Mouse (Mus musculus) olfactory bulb, adult 2 months (tissue): ENCODE data around the gene Fcf1.

Source experiments
- CTCF ChIP-seq: fragments of 200-500 bp; IDR thresholded peaks from 2 replicates; pipeline ENCODE4 v1.5.1; 2012; ENCODE audit warnings: low read depth, mild to moderate bottlenecking, low read length, moderate library complexity; ENCODE audit not compliant: insufficient read depth
- POLR2A ChIP-seq: fragments of 200-500 bp; IDR thresholded peaks from 2 replicates; pipeline ENCODE4 v1.6.1; 2012; ENCODE audit warnings: mild to moderate bottlenecking, low read depth, low read length, moderate library complexity; ENCODE audit not compliant: insufficient read depth

DNA sequence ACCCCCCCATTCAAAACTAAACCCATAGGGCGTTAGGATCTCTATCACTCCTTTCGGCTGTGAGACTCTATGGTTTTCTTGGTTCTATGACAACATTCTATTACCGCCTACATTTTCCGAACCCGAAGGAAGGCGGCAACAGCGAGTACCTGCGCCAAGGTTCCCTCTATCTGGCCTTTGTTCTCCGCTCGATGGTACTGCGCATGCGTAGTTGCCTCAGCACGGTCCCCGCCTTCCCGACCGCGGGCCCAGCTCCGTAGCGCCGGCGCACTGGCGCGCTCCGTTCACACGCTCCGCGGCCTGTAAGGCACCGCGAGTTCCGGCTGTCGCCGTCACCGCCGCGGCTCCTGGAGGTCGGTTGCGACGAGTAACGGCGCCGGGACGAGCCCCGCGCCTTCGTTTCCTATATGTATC, 25.4 kb downstream of the Fcf1 start, which contains the start of gene Ylpm1:
- peak; percentile 87 for TF ChIP-seq POLR2A
- no peak for TF ChIP-seq CTCF
